Mouse (Mus musculus): ENCODE measurements around the gene Nppb.

GRCm38 (mm10) chr4:147937021-147937420 lies 48.6 kb upstream of the Nppb start:
- TF ChIP-seq TAL1 (conservative IDR thresholded peaks at IDR 0.05; ENCODE audit: low read depth, low read length) (no peak), CTCF (IDR thresholded peaks at IDR 0.05; ENCODE audit: low read depth, low read length) (no peak)
